Mouse (Mus musculus) hindbrain, embryonic 14.5 days (tissue): ENCODE data around the gene Copz1. TPM values are rescaled to one million over a fixed set of nuclear protein-coding genes. Genes with fewer than 3 reads are reported as not detected.

Source experiments
- ATAC-seq: fragments of 200-750 bp; cut with Nextera tagmentation; 2 replicates; pipeline ENCODE4 v1.8.0; 2017; ENCODE audit warnings: moderate number of reproducible peaks, mild to moderate bottlenecking, moderate TSS enrichment, moderate library complexity; ENCODE audit not compliant: low FRiP score
- DNase-seq: peaks from one replicate; pipeline ENCODE4 v3.0.0-alpha.2; 2015; ENCODE audit warnings: low spot score
- H3K27ac ChIP-seq: fragments of 300-500 bp; sonication (generic); 2 replicates; pipeline ENCODE4 v1.5.1; 2014; ENCODE audit warnings: mild to moderate bottlenecking, moderate library complexity
- H3K27me3 ChIP-seq: fragments of 300-500 bp; sonication (generic); 2 replicates; pipeline ENCODE4 v1.6.1; 2014; ENCODE audit warnings: mild to moderate bottlenecking, low read length, mixed read lengths; ENCODE audit not compliant: control insufficient read depth, insufficient read depth
- H3K36me3 ChIP-seq: fragments of 300-500 bp; sonication (generic); replicated peaks from 2 replicates; pipeline ENCODE4 v1.6.1; 2014; ENCODE audit not compliant: control insufficient read depth, insufficient read depth
- H3K4me1 ChIP-seq: fragments of 300-500 bp; sonication (generic); replicated peaks from 2 replicates; pipeline ENCODE4 v1.6.1; 2014; ENCODE audit warnings: antibody characterized with exemption, low read length, mixed read lengths; ENCODE audit not compliant: control insufficient read depth, insufficient read depth
- H3K4me2 ChIP-seq: fragments of 300-500 bp; sonication (generic); replicated peaks from 2 replicates; pipeline ENCODE4 v1.6.1; 2014; ENCODE audit warnings: mild to moderate bottlenecking, moderate library complexity
- H3K4me3 ChIP-seq: fragments of 300-500 bp; sonication (generic); replicated peaks from 2 replicates; pipeline ENCODE4 v1.5.1; 2014; ENCODE audit warnings: mild to moderate bottlenecking, low read length
- H3K9ac ChIP-seq: fragments of 300-500 bp; sonication (generic); 2 replicates; pipeline ENCODE4 v1.6.1; 2014
- H3K9me3 ChIP-seq: fragments of 300-500 bp; sonication (generic); 2 replicates; pipeline ENCODE4 v1.6.1; 2016; ENCODE audit warnings: low read length; ENCODE audit not compliant: control insufficient read depth
- whole genome bisulfite sequencing: fragments of 180-500 bp; shearing (Covaris S2); extraction: QIAGEN DNeasy Blood & Tissue Kit; methylation state at CpG from one replicate; pipeline ENCODE4 v1.1.7; 2014; 5-methylcytosine and 5-hydroxymethylcytosine counted together
- polyA plus RNA-seq: library from polyadenylated mRNA; unstranded; fragments of >200 nt; fragmentation: Nextera tagmentation; extraction: Ambion mirVana; gene quantifications from 2 replicates; pipeline ENCODE4 v1.2.1, GENCODE M21; 2014

The Copz1 gene
- polyA plus RNA-seq: 214 and 220 TPM in 2 replicates

- Histone ChIP-seq H3K36me3 (no peaks in the 10 kb centered on the region), H3K27ac (peak within 1 kb of the TSS; percentile 63; the same call in 1 of the 2 replicates), H3K4me3 (peak within 1 kb of the TSS; percentile 77), H3K4me1 (peaks cover 10% of the 10 kb centered on the region), H3K4me2 (peak within 1 kb of the TSS; percentile 55), H3K27me3 (no peaks in the 10 kb centered on the region), H3K9ac (peak within 1 kb of the TSS; percentile 78), H3K9me3 (no peaks in the 10 kb centered on the region)
- under 1% methylated on average over 38 of the region's 38 CpGs for WGBS
- peak; percentile 97 for DNase-seq
- peak; percentile 99 for ATAC-seq
Observed at GRCm38 (mm10) chr15:103272419-103273279, at the start of gene Copz1. Gene Copz1, plus strand, starts transcription at chr15:103272714.

GRCm38 (mm10) chr15:103224161-103224560 is 48.4 kb upstream of the Copz1 start:
- Histone ChIP-seq H3K9ac (no peak overlapping the region), H3K27me3 (no peaks in the 10 kb centered on the region), H3K4me2 (no peak overlapping the region), H3K9me3 (no peaks in the 10 kb centered on the region), H3K4me3 (no peak overlapping the region), H3K4me1 (0 out of 2 replicates have a peak, but pooled peaks cover 3% of the 10 kb centered on the region), H3K27ac (no peak overlapping the region), H3K36me3 (no peaks in the 10 kb centered on the region)
- ATAC-seq (no peak), DNase-seq (no peak)
- WGBS: 81% methylated on average over 2 of the region's 2 CpGs

- no peaks in the 10 kb centered on the region for H3K4me1 ChIP-seq
- WGBS: 75% methylated on average over 3 of the region's 3 CpGs
- no peak for DNase-seq
- no peaks in the 10 kb centered on the region for H3K27me3 ChIP-seq
- no peaks in the 10 kb centered on the region for H3K9me3 ChIP-seq
- ATAC-seq: no peak
- no peak overlapping the region for H3K27ac ChIP-seq
- H3K9ac ChIP-seq: no peak overlapping the region
- no peak overlapping the region for H3K4me3 ChIP-seq
- no peaks in the 10 kb centered on the region for H3K36me3 ChIP-seq
- H3K4me2 ChIP-seq: no peak overlapping the region
Observed at GRCm38 (mm10) chr15:103227022-103227421, 45.5 kb upstream of the Copz1 start.

- no peak overlapping the region for H3K27ac ChIP-seq
- ATAC-seq (no peak), DNase-seq (no peak)
- no peaks in the 10 kb centered on the region for H3K36me3 ChIP-seq
- WGBS: 88% methylated on average over 2 of the region's 2 CpGs
- H3K4me2 ChIP-seq: no peak overlapping the region
- no peaks in the 10 kb centered on the region for H3K27me3 ChIP-seq
- no peaks in the 10 kb centered on the region for H3K9me3 ChIP-seq
- no peak overlapping the region for H3K9ac ChIP-seq
- no peak overlapping the region for H3K4me3 ChIP-seq
- no peaks in the 10 kb centered on the region for H3K4me1 ChIP-seq
Observed at GRCm38 (mm10) chr15:103227572-103227971, 44.9 kb upstream of the Copz1 start.

- WGBS: 85% methylated on average over 2 of the region's 2 CpGs
- Histone ChIP-seq H3K9ac (no peak overlapping the region), H3K27me3 (no peaks in the 10 kb centered on the region), H3K4me2 (no peak overlapping the region), H3K27ac (no peak overlapping the region), H3K4me1 (no peaks in the 10 kb centered on the region), H3K4me3 (no peak overlapping the region), H3K9me3 (no peaks in the 10 kb centered on the region), H3K36me3 (no peaks in the 10 kb centered on the region; the same call in 1 of the 2 replicates)
- DNase-seq: no peak
- no peak for ATAC-seq
Observed at GRCm38 (mm10) chr15:103228904-103229303, 43.6 kb upstream of the Copz1 start.

- Histone ChIP-seq H3K27ac (no peak overlapping the region), H3K9ac (no peak overlapping the region), H3K27me3 (no peaks in the 10 kb centered on the region), H3K9me3 (no peaks in the 10 kb centered on the region), H3K4me2 (no peak overlapping the region), H3K36me3 (no peaks in the 10 kb centered on the region; the same call in 1 of the 2 replicates), H3K4me3 (no peak overlapping the region), H3K4me1 (peaks cover under 1% of the 10 kb centered on the region; the same call in 1 of the 2 replicates)
- 91% methylated on average over 2 of the region's 2 CpGs for WGBS
- ATAC-seq (no peak), DNase-seq (no peak)
Observed at GRCm38 (mm10) chr15:103233119-103233518, 39.4 kb upstream of the Copz1 start.

- Histone ChIP-seq H3K27ac (no peak overlapping the region), H3K4me1 (peaks cover 21% of the 10 kb centered on the region), H3K27me3 (no peaks in the 10 kb centered on the region), H3K4me2 (no peak overlapping the region), H3K36me3 (peaks cover 14% of the 10 kb centered on the region), H3K9ac (no peak overlapping the region), H3K9me3 (no peaks in the 10 kb centered on the region), H3K4me3 (no peak overlapping the region)
- 93% methylated on average over 7 of the region's 7 CpGs for WGBS
- no peak for DNase-seq
- no peak for ATAC-seq
Observed at GRCm38 (mm10) chr15:103237295-103237694, 35.2 kb upstream of the Copz1 start.

GRCm38 (mm10) chr15:103239130-103239684 is 33.3 kb upstream of the Copz1 start:
- peaks cover 33% of the 10 kb centered on the region for H3K36me3 ChIP-seq
- DNase-seq: peak; percentile 91
- under 1% methylated on average over 25 of the region's 26 CpGs for WGBS
- peaks cover 39% of the 10 kb centered on the region for H3K4me1 ChIP-seq
- H3K9ac ChIP-seq: peak overlapping the region; percentile 67
- peak overlapping the region; percentile 97 for H3K27ac ChIP-seq
- peak; percentile 88 for ATAC-seq
- H3K27me3 ChIP-seq: no peaks in the 10 kb centered on the region
- no peaks in the 10 kb centered on the region for H3K9me3 ChIP-seq
- peak overlapping the region; percentile 46 for H3K4me3 ChIP-seq
- H3K4me2 ChIP-seq: peak overlapping the region; percentile 80

- Histone ChIP-seq H3K4me2 (peak within 1 kb of the TSS; percentile 90), H3K27ac (peak within 1 kb of the TSS; percentile 97), H3K36me3 (peaks cover 33% of the 10 kb centered on the region), H3K9me3 (no peaks in the 10 kb centered on the region), H3K9ac (peak within 1 kb of the TSS; percentile 91), H3K27me3 (no peaks in the 10 kb centered on the region), H3K4me3 (peak within 1 kb of the TSS; percentile 46), H3K4me1 (peaks cover 39% of the 10 kb centered on the region)
- DNase-seq (peak; percentile 97), ATAC-seq (peak; percentile 94)
- WGBS: under 1% methylated on average over 39 of the region's 39 CpGs
Observed at GRCm38 (mm10) chr15:103239685-103240159, 32.8 kb upstream of the Copz1 start, which contains the start of gene Cbx5. Gene Cbx5, minus strand, starts transcription at chr15:103239816.
